23 mouse cellular contexts compared by ENCODE assay signal in genomic region chr6:28995701-28996100, GRCm38 (mm10).
DNase-seq lines count a peak whose midpoint lies in the region; ATAC-seq lines count a peak whose summit lies in the region.
"Had no signal": no experiment of that assay in that cellular context is flagged by ENCODE, and none has a peak within 500 bp of the region (broad histone marks: within the 10 kb centered on the region; RNA-seq: fewer than 3 reads in every experiment).

No protein-coding gene starts in this region.

- H3K9ac ChIP-seq in kidney, embryonic 15.5 days, result no peak overlapping the region
- H3K9ac ChIP-seq: forebrain, embryonic 12.5 days; heart, embryonic 12.5 days; liver, embryonic 12.5 days; liver, postnatal 0 days; midbrain, embryonic 12.5 days; stomach, embryonic 15.5 days had no signal

- no peaks in the 10 kb centered on the region for H3K36me3 ChIP-seq in kidney, embryonic 15.5 days
- H3K36me3 ChIP-seq: forebrain, embryonic 12.5 days; G1E; heart, embryonic 12.5 days; liver, embryonic 12.5 days; midbrain, embryonic 12.5 days; stomach, embryonic 15.5 days had no signal

- DNase-seq in heart, adult 11 months, result peak; percentile 68
- no peak for DNase-seq in heart, adult 18-20 months
- DNase-seq in kidney, adult 9 months, result peak; percentile 16
- DNase-seq in adrenal gland, postnatal 36 days, result peak; percentile 62
- DNase-seq in left cerebral cortex, adult 9 months (ENCODE audit: low spot score in 2 of 2), result no peak
- DNase-seq: cerebellum, postnatal 14 days; gastrocnemius, postnatal 10 days; left cerebral cortex, postnatal 4 days; liver, postnatal 0 days; lung, postnatal 36 days; right cerebral cortex, postnatal 25 days had no signal

- H3K9me3 ChIP-seq in kidney, embryonic 15.5 days (replicated peaks), result no peaks in the 10 kb centered on the region
- H3K9me3 ChIP-seq: forebrain, embryonic 12.5 days; G1E; liver, embryonic 12.5 days; midbrain, embryonic 12.5 days; stomach, embryonic 15.5 days had no signal

- no peak overlapping the region for H3K27ac ChIP-seq in kidney, embryonic 15.5 days
- H3K27ac ChIP-seq: forebrain, embryonic 12.5 days; layer of hippocampus, adult 2 months; liver, embryonic 12.5 days; midbrain, embryonic 12.5 days; stomach, embryonic 15.5 days had no signal

- H3K4me3 ChIP-seq in kidney, embryonic 15.5 days (replicated peaks), result no peak overlapping the region
- H3K4me3 ChIP-seq: erythroblast, embryonic 14.5 days; forebrain, embryonic 12.5 days; heart, embryonic 12.5 days; layer of hippocampus, adult 2 months; liver, embryonic 12.5 days; midbrain, embryonic 12.5 days; myocyte; stomach, embryonic 15.5 days had no signal

- no peak for ATAC-seq in kidney, embryonic 15.5 days (replicated peaks; ENCODE audit: low FRiP score)
- ATAC-seq: intestine, embryonic 16.5 days; liver, embryonic 12.5 days; liver, postnatal 0 days had no signal

- WGBS in kidney, embryonic 15.5 days, result 37% methylated on average over 10 of the region's 10 CpGs

- no peaks in the 10 kb centered on the region for H3K4me1 ChIP-seq in kidney, embryonic 15.5 days
- H3K4me1 ChIP-seq: forebrain, embryonic 12.5 days; heart, embryonic 12.5 days; liver, embryonic 12.5 days; midbrain, embryonic 12.5 days; stomach, embryonic 15.5 days had no signal

- H3K27me3 ChIP-seq in kidney, embryonic 15.5 days, result no peaks in the 10 kb centered on the region
- H3K27me3 ChIP-seq: CH12.LX; stomach, embryonic 15.5 days had no signal

- H3K4me2 ChIP-seq in kidney, embryonic 15.5 days, result no peak overlapping the region
- H3K4me2 ChIP-seq: forebrain, embryonic 12.5 days; heart, embryonic 12.5 days; liver, embryonic 12.5 days; midbrain, embryonic 12.5 days; stomach, embryonic 15.5 days had no signal

Comparison
In these comparisons a context has a peak if more than half of its experiments do, and no peak if none do; other contexts are left out.
1. DNase-seq: peak in heart, adult 11 months (single experiment), kidney, adult 9 months (single experiment) and adrenal gland, postnatal 36 days (2 of 2); none in heart, adult 18-20 months (0 of 2) and left cerebral cortex, adult 9 months (0 of 2).